Mouse (Mus musculus) stomach, embryonic 16.5 days (tissue): ENCODE data around the gene Tkt. TPM values are rescaled to one million over a fixed set of nuclear protein-coding genes. Genes with fewer than 3 reads are reported as not detected.
"Not testable (repeated sequence)": the region's sequence is repeated elsewhere in the genome, so short reads cannot be mapped to it uniquely, and the experiment has no call there.

Source experiments
- ATAC-seq: fragments of 200-750 bp; cut with Nextera tagmentation; 2 replicates; pipeline ENCODE4 v1.8.0; 2017; ENCODE audit warnings: moderate number of reproducible peaks, moderate TSS enrichment; ENCODE audit not compliant: insufficient read depth, low FRiP score
- H3K27ac ChIP-seq: fragments of 300-500 bp; sonication (generic); 2 replicates; pipeline ENCODE4 v1.5.1; 2014; ENCODE audit warnings: low read length
- H3K27me3 ChIP-seq: fragments of 300-500 bp; sonication (generic); 2 replicates; pipeline ENCODE4 v1.6.1; 2014; ENCODE audit warnings: low read length, control low read depth, mixed read lengths; ENCODE audit not compliant: control insufficient read depth, insufficient read depth
- H3K36me3 ChIP-seq: fragments of 300-500 bp; sonication (generic); 2 replicates; pipeline ENCODE4 v1.6.1; 2014; ENCODE audit warnings: low read length; ENCODE audit not compliant: control insufficient read depth, insufficient read depth
- H3K4me1 ChIP-seq: fragments of 300-500 bp; sonication (generic); 2 replicates; pipeline ENCODE4 v1.6.1; 2014; ENCODE audit warnings: low read length, control low read depth, mixed read lengths; ENCODE audit not compliant: control insufficient read depth, insufficient read depth
- H3K4me2 ChIP-seq: fragments of 300-500 bp; sonication (generic); 2 replicates; pipeline ENCODE4 v1.6.1; 2014; ENCODE audit warnings: low read depth, low read length, mixed read lengths
- H3K4me3 ChIP-seq: fragments of 300-500 bp; sonication (generic); replicated peaks from 2 replicates; pipeline ENCODE4 v1.5.1; 2014; ENCODE audit warnings: mild to moderate bottlenecking, low read length
- H3K9ac ChIP-seq: fragments of 300-500 bp; sonication (generic); 2 replicates; pipeline ENCODE4 v1.6.1; 2014; ENCODE audit warnings: low read length
- H3K9me3 ChIP-seq: fragments of 300-500 bp; sonication (generic); replicated peaks from 2 replicates; pipeline ENCODE4 v1.6.1; 2016; ENCODE audit warnings: low read length, control low read depth; ENCODE audit not compliant: control insufficient read depth
- WGBS: fragments of 180-500 bp; shearing (Covaris S2); extraction: QIAGEN DNeasy Blood & Tissue Kit; methylation state at CpG from one replicate; pipeline ENCODE4 v1.1.7; 2014; 5-methylcytosine and 5-hydroxymethylcytosine counted together
- polyA plus RNA-seq: library from polyadenylated mRNA; unstranded; fragments of >200 nt; fragmentation: Nextera tagmentation; extraction: Ambion mirVana; gene quantifications from 2 replicates; pipeline ENCODE4 v1.2.1, GENCODE M21; 2015

Gene Tkt
- polyA plus RNA-seq, 1 experiment from 2014 or later = 292 TPM

- no peak overlapping the region for H3K4me3 ChIP-seq
- H3K27me3 ChIP-seq = no peaks in the 10 kb centered on the region
- H3K36me3 ChIP-seq = peaks cover 7% of the 10 kb centered on the region; the same call in 1 of the 2 replicates
- H3K27ac ChIP-seq = no peak overlapping the region
- H3K4me1 ChIP-seq = peaks cover 12% of the 10 kb centered on the region
- no peaks in the 10 kb centered on the region for H3K9me3 ChIP-seq
- no peak overlapping the region for H3K4me2 ChIP-seq
- 63% methylated on average over 7 of the region's 7 CpGs for WGBS
- H3K9ac ChIP-seq = no peak overlapping the region
- no peak; the same call in 1 of the 2 replicates for ATAC-seq
Measured at GRCm38 (mm10) chr14:30575791-30576190, 27.6 kb downstream of the Tkt start.

DNA sequence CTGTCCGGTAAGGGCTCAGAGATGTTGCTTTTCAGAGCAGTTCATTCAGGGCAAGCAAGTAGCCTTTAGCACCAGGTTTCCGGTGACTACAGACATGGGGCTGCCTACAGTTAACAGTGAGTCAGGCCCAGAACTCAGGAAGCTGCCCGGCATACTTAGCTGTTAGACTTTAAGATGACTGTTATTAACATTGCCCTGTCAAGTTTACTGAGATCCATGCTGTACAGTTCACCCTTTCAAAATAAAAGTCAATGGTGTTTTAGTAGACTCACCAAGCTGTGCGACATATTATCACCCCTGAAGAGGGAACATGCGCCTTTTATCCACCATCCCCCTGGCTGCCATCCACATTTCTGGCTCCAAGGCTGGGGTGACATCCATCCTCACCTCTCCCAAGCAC lies 28.1 kb downstream of the Tkt start:
- no peak overlapping the region for H3K27ac ChIP-seq
- peaks cover 12% of the 10 kb centered on the region for H3K4me1 ChIP-seq
- no peaks in the 10 kb centered on the region for H3K9me3 ChIP-seq
- no peak overlapping the region for H3K4me2 ChIP-seq
- no peaks in the 10 kb centered on the region for H3K27me3 ChIP-seq
- ATAC-seq = peak; percentile 31; the same call in 1 of the 2 replicates
- no peak overlapping the region for H3K4me3 ChIP-seq
- 35% methylated on average over 5 of the region's 5 CpGs for WGBS
- no peak overlapping the region for H3K9ac ChIP-seq
- peaks cover 5% of the 10 kb centered on the region; the same call in 1 of the 2 replicates for H3K36me3 ChIP-seq

DNA sequence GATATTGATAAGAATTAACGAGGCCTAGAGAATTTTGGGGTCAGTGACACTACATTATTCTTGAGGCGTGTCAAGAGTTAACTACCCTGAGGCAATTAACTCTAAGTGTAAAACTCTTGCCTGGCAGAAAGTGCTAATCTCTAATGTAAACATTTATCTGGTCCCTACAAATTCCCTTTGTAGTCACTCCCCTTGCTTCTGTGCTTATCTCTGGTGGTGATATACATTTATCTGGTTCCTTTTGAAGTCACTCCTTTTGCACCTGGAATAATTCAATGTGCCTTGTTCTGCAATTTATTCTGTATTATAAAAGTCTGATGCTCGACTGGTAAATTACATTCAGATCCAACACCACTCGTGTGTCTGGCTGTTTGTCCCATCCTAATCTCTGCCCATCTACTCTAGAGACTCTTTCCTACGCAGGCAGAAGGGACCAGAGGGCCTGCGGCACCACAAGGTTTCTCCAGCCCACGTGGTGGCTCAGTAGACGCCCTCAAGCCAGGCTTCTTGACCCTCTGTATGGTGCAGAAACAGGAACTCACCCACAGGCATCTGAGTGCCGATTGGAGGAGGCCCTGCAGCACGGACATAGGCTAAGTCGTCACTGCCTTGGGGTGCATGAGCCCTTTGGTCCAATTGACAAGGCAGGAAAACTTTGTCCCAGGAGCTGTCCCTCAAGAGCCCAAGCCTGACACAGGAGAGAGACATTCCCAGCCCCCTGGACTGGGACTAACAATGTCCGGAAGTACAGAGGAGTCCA lies 29.3 kb downstream of the Tkt start:
- ATAC-seq = peak; percentile 32; the same call in 1 of the 2 replicates
- not testable (repeated sequence) for H3K27ac ChIP-seq, H3K4me3 ChIP-seq, H3K27me3 ChIP-seq, H3K9ac ChIP-seq, H3K9me3 ChIP-seq, H3K36me3 ChIP-seq, H3K4me2 ChIP-seq
- WGBS = 21% methylated on average over 10 of the region's 12 CpGs
- H3K4me1 ChIP-seq = peaks cover 12% of the 10 kb centered on the region

GRCm38 (mm10) chr14:30579180-30579579 lies 31.0 kb downstream of the Tkt start:
- no peak overlapping the region for H3K4me3 ChIP-seq
- H3K27ac ChIP-seq = no peak overlapping the region
- no peaks in the 10 kb centered on the region for H3K9me3 ChIP-seq
- H3K27me3 ChIP-seq = no peaks in the 10 kb centered on the region
- no peaks in the 10 kb centered on the region for H3K36me3 ChIP-seq
- H3K4me2 ChIP-seq = no peak overlapping the region
- peaks cover 13% of the 10 kb centered on the region for H3K4me1 ChIP-seq
- no peak overlapping the region for H3K9ac ChIP-seq
- WGBS = 68% methylated on average over 5 of the region's 5 CpGs
- no peak for ATAC-seq

DNA sequence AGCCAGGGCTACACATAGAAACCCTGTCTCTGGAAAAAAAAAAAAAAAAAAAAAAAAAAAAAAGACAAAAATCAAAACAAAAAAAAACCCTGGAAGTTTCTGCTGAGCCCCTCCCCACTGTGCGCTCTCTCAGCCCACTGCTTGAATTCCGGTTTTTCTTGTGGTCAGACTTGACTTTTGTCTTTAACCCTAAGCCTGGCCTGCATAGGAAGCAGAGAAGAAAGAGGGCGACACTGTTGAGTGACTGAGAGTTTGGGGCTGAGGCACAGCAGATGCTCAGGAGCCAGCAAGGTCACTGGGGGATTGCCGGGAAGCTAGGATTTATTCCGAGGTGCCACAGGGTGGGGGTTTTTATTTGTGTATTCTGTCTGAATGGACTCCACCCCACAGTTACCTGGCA lies 31.7 kb downstream of the Tkt start:
- no peak overlapping the region for H3K27ac ChIP-seq
- no peaks in the 10 kb centered on the region for H3K9me3 ChIP-seq
- H3K36me3 ChIP-seq = no peaks in the 10 kb centered on the region
- H3K4me2 ChIP-seq = no peak overlapping the region
- peaks cover 20% of the 10 kb centered on the region for H3K4me1 ChIP-seq
- 28% methylated on average over 5 of the region's 5 CpGs for WGBS
- H3K4me3 ChIP-seq = no peak overlapping the region
- H3K9ac ChIP-seq = no peak overlapping the region
- no peaks in the 10 kb centered on the region for H3K27me3 ChIP-seq
- no peak for ATAC-seq

DNA sequence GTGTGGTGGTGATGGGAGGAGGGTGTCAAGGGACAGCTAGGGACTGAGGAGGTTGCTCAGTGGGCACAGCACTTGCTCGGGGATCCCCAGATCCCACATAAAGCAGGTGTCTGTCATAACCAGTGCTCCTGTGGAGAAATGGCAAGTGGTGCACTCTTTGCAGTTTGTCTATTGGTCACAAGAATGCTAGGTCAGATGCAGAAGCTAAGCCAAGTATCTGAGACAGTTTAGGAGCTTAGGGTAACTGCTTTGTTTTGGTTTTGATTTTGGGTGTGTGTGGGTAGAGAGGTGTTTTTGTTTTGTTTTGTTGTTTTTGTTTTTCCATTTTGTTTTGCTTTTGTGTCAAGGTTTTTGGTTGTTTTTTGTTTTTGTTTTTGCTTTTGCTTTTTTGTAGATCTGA lies 33.1 kb downstream of the Tkt start:
- peaks cover 13% of the 10 kb centered on the region for H3K4me1 ChIP-seq
- no peak overlapping the region for H3K4me3 ChIP-seq
- no peaks in the 10 kb centered on the region for H3K27me3 ChIP-seq
- H3K9ac ChIP-seq = no peak overlapping the region
- no peaks in the 10 kb centered on the region for H3K9me3 ChIP-seq
- H3K27ac ChIP-seq = no peak overlapping the region
- WGBS = 70% methylated on average over 1 of the region's 1 CpGs
- no peaks in the 10 kb centered on the region for H3K36me3 ChIP-seq
- no peak for ATAC-seq
- no peak overlapping the region for H3K4me2 ChIP-seq

GRCm38 (mm10) chr14:30584077-30584476 lies 35.9 kb downstream of the Tkt start:
- no peak overlapping the region for H3K9ac ChIP-seq
- 0 out of 2 replicates have a peak overlapping the region, but pooled peaks have one; percentile 1 for H3K27ac ChIP-seq
- 40% methylated on average over 2 of the region's 2 CpGs for WGBS
- H3K4me2 ChIP-seq = no peak overlapping the region
- no peaks in the 10 kb centered on the region for H3K27me3 ChIP-seq
- no peaks in the 10 kb centered on the region for H3K9me3 ChIP-seq
- peaks cover 14% of the 10 kb centered on the region for H3K4me1 ChIP-seq
- no peak for ATAC-seq
- H3K36me3 ChIP-seq = no peaks in the 10 kb centered on the region
- H3K4me3 ChIP-seq = no peak overlapping the region

DNA sequence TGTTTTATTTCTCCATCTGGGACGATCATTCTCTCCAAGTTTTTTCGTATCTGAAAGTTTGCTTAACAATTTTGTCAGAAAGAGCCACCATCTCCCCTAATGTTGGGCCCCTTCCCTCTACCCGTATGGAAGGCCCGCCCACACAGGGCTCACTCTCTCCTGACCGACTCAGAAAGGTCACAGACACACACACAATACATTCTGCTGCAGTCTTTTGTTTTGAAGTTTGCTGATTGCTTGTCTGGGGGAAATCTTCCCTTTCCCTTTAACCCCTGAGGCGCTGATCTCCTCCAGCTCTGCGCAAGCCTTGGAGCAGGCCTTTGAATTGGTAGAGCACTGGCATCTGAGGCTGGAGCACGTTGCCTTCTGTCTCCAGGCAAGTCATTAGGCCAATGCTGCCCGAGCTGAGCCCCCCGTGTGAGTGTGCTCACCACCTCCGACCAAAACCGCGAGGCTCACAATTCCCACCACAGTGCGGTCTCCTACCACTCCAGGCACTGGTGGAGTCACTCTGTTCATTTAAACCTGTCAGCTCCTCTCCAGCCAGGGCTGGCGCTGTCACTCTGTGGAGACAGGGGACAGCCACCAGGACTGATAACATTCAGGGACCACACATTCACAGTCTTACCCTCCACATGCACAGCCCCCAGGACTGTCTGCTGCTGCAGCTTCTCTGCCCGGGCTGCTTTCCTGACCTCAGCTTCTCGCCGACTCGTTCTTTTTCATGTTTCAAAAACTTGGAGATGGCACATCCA lies 36.5 kb downstream of the Tkt start:
- Histone ChIP-seq H3K4me1 (peaks cover 14% of the 10 kb centered on the region), H3K27ac (0 out of 2 replicates have a peak overlapping the region, but pooled peaks have one; percentile 1), H3K27me3 (no peaks in the 10 kb centered on the region), H3K9me3 (no peaks in the 10 kb centered on the region), H3K4me2 (no peak overlapping the region), H3K9ac (peak overlapping the region; percentile 6; the same call in 1 of the 2 replicates), H3K4me3 (no peak overlapping the region), H3K36me3 (no peaks in the 10 kb centered on the region)
- no peak for ATAC-seq
- WGBS = 25% methylated on average over 19 of the region's 19 CpGs

- Histone ChIP-seq H3K27me3 (no peaks in the 10 kb centered on the region), H3K4me2 (no peak overlapping the region)
- 64% methylated on average over 5 of the region's 5 CpGs for WGBS
Measured at GRCm38 (mm10) chr14:30585323-30585722, 37.2 kb downstream of the Tkt start.

More at GRCm38 (mm10) chr14:30585323-30585722, 37.2 kb downstream of the Tkt start:
- Histone ChIP-seq H3K4me3 (no peak overlapping the region), H3K9me3 (no peaks in the 10 kb centered on the region), H3K36me3 (no peaks in the 10 kb centered on the region), H3K9ac (no peak overlapping the region), H3K4me1 (peaks cover 14% of the 10 kb centered on the region), H3K27ac (no peak overlapping the region)
- no peak for ATAC-seq
